Mouse (Mus musculus) embryonic fibroblast, embryonic 13.5 days (primary cell): Measurements from ENCODE around the gene Zmynd12.

Source experiments
- CTCF ChIP-seq: IDR thresholded peaks from 2 replicates; pipeline ENCODE4 v1.5.1; 2011; ENCODE audit warnings: mild to moderate bottlenecking, control low read depth, low read length, moderate library complexity, borderline replicate concordance; ENCODE audit not compliant: insufficient read depth
- POLR2A ChIP-seq: IDR thresholded peaks from 2 replicates; pipeline ENCODE4 v1.6.1; 2011; ENCODE audit warnings: low read depth, mild to moderate bottlenecking, control low read depth, low read length, moderate library complexity

- TF ChIP-seq POLR2A (no peak), CTCF (no peak)
Observed at GRCm38 (mm10) chr4:119447786-119448185, 25.2 kb downstream of the Zmynd12 start.
